Mouse (Mus musculus) heart, embryonic 11.5 days (tissue): ENCODE measurements around the gene Fpr1. TPM values are rescaled to one million over a fixed set of nuclear protein-coding genes. Genes with fewer than 3 reads are reported as not detected.

Experiments used
- ATAC-seq: fragments of 200-750 bp; cut with Nextera tagmentation; replicated peaks from 2 replicates; pipeline ENCODE4 v1.8.0; 2017; ENCODE audit warnings: moderate library complexity; ENCODE audit not compliant: insufficient number of reproducible peaks, low FRiP score, low TSS enrichment
- H3K27ac ChIP-seq: fragments of 300-500 bp; sonication (generic); 2 replicates; pipeline ENCODE4 v1.5.1; 2014; ENCODE audit warnings: mild to moderate bottlenecking, low read depth, low read length
- H3K27me3 ChIP-seq: fragments of 300-500 bp; sonication (generic); 2 replicates; pipeline ENCODE4 v1.6.1; 2014; ENCODE audit warnings: mild to moderate bottlenecking, low read length, mixed read lengths; ENCODE audit not compliant: control insufficient read depth, insufficient read depth
- H3K36me3 ChIP-seq: fragments of 300-500 bp; sonication (generic); 2 replicates; pipeline ENCODE4 v1.6.1; 2014; ENCODE audit warnings: mild to moderate bottlenecking, low read length, moderate library complexity, mixed read lengths; ENCODE audit not compliant: control insufficient read depth, insufficient read depth
- H3K4me1 ChIP-seq: fragments of 300-500 bp; sonication (generic); 2 replicates; pipeline ENCODE4 v1.6.1; 2014; ENCODE audit warnings: low read length; ENCODE audit not compliant: control insufficient read depth, insufficient read depth
- H3K4me2 ChIP-seq: fragments of 300-500 bp; sonication (generic); 2 replicates; pipeline ENCODE4 v1.6.1; 2014; ENCODE audit warnings: mild to moderate bottlenecking, moderate library complexity
- H3K4me3 ChIP-seq: fragments of 300-500 bp; sonication (generic); 2 replicates; pipeline ENCODE4 v1.5.1; 2014; ENCODE audit warnings: low read depth, low read length
- H3K9ac ChIP-seq: fragments of 300-500 bp; sonication (generic); 2 replicates; pipeline ENCODE4 v1.6.1; 2014; ENCODE audit warnings: mild to moderate bottlenecking, low read depth, low read length, moderate library complexity
- H3K9me3 ChIP-seq: fragments of 300-500 bp; sonication (generic); replicated peaks from 2 replicates; pipeline ENCODE4 v1.6.1; 2016; ENCODE audit warnings: low read length; ENCODE audit not compliant: control insufficient read depth
- WGBS: fragments of 180-500 bp; shearing (Covaris S2); extraction: QIAGEN DNeasy Blood & Tissue Kit; methylation state at CpG from one replicate; pipeline ENCODE4 v1.1.7; 2014; ENCODE audit not compliant: insufficient replicate concordance; 5-methylcytosine and 5-hydroxymethylcytosine counted together
- polyA plus RNA-seq: library from polyadenylated mRNA; unstranded; fragments of >200 nt; fragmentation: Nextera tagmentation; extraction: Ambion mirVana; gene quantifications from 2 replicates; pipeline ENCODE4 v1.2.1, GENCODE M21; 2014

Fpr1 gene
- polyA plus RNA-seq, 1 experiment from 2014 or later, result not detected

DNA sequence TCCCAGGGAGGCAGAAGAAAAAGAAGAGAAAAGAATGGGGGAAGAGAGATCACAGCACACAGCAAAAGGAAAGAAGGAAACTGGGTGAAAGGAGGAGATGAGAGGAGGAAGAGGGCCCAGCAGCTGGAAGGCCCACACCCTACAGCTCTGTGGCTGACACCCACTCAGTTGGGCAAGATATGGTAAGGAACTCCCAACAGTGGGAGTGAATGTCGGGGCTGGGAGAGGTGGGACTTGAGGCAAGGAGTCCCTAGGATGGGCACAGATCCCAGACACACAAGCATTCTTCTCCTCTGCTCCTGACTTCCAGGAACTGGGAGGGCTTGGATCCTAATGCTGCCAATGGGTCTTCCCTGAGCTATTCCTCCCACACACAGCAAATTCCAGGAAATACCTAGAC is 21.4 kb downstream of the Fpr1 start:
- Histone ChIP-seq H3K4me3 (no peak overlapping the region), H3K27ac (no peak overlapping the region), H3K9ac (no peak overlapping the region), H3K9me3 (no peaks in the 10 kb centered on the region; the same call in 1 of the 2 replicates), H3K27me3 (no peaks in the 10 kb centered on the region), H3K4me1 (no peaks in the 10 kb centered on the region), H3K36me3 (no peaks in the 10 kb centered on the region; the same call in 1 of the 2 replicates), H3K4me2 (no peak overlapping the region)
- 54% methylated on average over 1 of the region's 1 CpGs for WGBS
- ATAC-seq, result no peak

DNA sequence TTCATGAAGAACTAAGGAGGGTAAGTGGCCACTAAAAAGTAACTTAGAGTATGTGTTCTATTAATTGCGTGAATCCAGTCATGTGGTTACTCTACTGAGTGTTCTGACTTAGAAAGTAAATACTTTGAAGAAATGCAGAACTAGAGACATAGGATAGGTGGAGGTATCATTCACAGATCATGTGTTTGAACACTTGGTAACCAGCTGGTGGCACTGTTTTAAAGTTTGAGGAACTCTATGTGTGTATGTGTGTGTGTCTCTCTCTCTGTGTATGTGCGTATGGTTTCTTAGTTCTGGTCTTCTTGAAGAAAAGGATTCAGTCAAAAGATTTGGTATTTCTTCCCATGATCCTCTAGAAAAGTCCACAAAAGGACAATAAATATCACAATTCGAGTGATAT is 23.6 kb downstream of the Fpr1 start:
- Histone ChIP-seq H3K36me3 (no peaks in the 10 kb centered on the region; the same call in 1 of the 2 replicates), H3K4me3 (no peak overlapping the region), H3K4me1 (no peaks in the 10 kb centered on the region), H3K27me3 (no peaks in the 10 kb centered on the region), H3K27ac (no peak overlapping the region), H3K9ac (no peak overlapping the region), H3K4me2 (no peak overlapping the region), H3K9me3 (no peaks in the 10 kb centered on the region; the same call in 1 of the 2 replicates)
- no peak for ATAC-seq
- WGBS, result 76% methylated on average over 3 of the region's 3 CpGs

DNA sequence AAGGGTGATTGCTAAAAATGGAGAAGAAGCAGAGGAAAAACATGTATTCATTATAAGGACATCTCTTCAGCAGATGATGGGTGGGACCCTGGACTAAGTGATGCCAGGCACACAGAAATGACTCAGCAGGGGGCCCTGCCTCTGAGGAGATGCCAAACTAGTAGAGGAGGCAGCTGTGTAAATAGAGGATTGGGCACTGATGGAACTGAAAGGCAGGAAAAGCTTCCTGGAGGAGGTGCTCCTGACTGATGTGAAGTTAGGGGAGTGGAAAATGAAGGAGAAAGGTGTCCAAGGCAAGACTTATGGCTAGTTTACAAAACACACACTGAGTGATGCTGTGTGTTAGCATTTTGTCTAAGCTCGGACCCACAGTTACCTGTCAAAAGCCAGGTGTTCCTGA is 26.3 kb downstream of the Fpr1 start:
- ATAC-seq, result no peak
- 85% methylated on average over 1 of the region's 1 CpGs for WGBS
- H3K4me2 ChIP-seq, result no peak overlapping the region
- H3K9me3 ChIP-seq, result no peaks in the 10 kb centered on the region; the same call in 1 of the 2 replicates
- H3K27me3 ChIP-seq, result no peaks in the 10 kb centered on the region
- no peak overlapping the region for H3K9ac ChIP-seq
- no peaks in the 10 kb centered on the region; the same call in 1 of the 2 replicates for H3K36me3 ChIP-seq
- no peaks in the 10 kb centered on the region for H3K4me1 ChIP-seq
- no peak overlapping the region for H3K4me3 ChIP-seq
- H3K27ac ChIP-seq, result no peak overlapping the region

DNA sequence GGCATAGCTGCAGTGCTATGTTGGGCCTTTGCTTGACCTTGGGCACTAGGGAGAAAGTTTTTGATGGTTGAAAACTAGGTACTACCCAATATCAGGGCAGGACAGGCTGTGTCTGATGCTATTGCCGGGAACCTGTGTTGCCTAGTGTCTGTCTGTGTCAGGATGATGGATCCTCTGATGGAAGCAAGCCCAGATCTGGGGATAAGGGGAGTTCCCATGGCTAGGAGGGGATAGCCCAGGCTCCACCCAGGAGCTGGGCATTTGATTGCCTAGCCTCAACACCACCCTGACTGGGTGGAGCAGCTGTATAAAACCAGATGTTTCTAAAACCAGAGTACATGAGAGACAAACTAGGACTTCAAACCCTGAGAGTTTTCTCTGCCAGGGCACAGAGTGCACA is 27.1 kb downstream of the Fpr1 start:
- H3K27ac ChIP-seq, result no peak overlapping the region
- H3K36me3 ChIP-seq, result no peaks in the 10 kb centered on the region; the same call in 1 of the 2 replicates
- no peak overlapping the region for H3K4me3 ChIP-seq
- H3K9ac ChIP-seq, result no peak overlapping the region
- no peak; the same call in 1 of the 2 replicates for ATAC-seq
- H3K9me3 ChIP-seq, result no peaks in the 10 kb centered on the region
- no peaks in the 10 kb centered on the region for H3K27me3 ChIP-seq
- WGBS, result 79% methylated on average over 1 of the region's 1 CpGs
- no peaks in the 10 kb centered on the region for H3K4me1 ChIP-seq
- H3K4me2 ChIP-seq, result no peak overlapping the region

DNA sequence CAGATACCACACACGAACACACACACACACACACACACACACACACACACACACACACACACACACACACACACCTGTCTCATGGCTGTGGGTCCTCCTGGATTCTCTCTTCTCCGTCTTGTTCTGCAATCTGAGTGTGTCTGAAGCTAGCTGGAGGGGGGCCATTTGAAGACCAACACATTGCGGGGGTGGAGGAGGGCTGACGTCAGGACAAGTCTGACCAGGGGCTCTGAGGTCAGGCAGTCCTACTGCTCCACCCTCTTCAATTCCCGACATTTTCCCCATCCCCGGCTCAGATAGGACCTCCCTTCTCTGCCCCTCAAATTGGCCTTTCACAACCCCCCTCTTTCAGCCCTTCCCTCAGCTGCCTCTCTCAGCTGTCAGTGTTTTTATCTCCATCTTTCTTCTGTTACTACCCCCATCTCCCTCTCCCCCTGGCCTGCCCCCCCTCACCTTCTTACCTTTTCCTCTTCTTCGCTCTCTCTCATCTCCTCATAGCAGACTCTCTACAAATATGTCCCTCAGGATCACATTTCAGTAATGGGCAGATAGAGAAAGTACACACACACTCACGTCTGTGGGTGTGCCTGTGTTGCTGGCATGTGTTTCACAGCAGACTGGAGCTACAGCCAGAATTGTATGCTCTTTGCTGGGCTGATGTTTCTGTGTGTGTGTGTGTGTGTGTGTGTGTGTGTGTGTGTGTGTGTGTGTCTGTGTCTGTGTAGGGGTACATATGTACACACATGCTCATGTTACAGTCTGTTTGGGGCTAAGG is 28.5 kb downstream of the Fpr1 start, which contains the start of gene Has1:
TSS of gene Has1 (minus strand) at position 142 of the 775 bp plus-strand sequence.
- H3K4me1 ChIP-seq, result no peaks in the 10 kb centered on the region
- H3K27ac ChIP-seq, result no peak within 1 kb of the TSS
- H3K9ac ChIP-seq, result no peak within 1 kb of the TSS
- no peaks in the 10 kb centered on the region for H3K9me3 ChIP-seq
- H3K4me2 ChIP-seq, result no peak within 1 kb of the TSS
- no peak for ATAC-seq
- 38% methylated on average over 8 of the region's 8 CpGs for WGBS
- H3K4me3 ChIP-seq, result no peak within 1 kb of the TSS
- peaks cover 4% of the 10 kb centered on the region for H3K27me3 ChIP-seq
- no peaks in the 10 kb centered on the region; the same call in 1 of the 2 replicates for H3K36me3 ChIP-seq

DNA sequence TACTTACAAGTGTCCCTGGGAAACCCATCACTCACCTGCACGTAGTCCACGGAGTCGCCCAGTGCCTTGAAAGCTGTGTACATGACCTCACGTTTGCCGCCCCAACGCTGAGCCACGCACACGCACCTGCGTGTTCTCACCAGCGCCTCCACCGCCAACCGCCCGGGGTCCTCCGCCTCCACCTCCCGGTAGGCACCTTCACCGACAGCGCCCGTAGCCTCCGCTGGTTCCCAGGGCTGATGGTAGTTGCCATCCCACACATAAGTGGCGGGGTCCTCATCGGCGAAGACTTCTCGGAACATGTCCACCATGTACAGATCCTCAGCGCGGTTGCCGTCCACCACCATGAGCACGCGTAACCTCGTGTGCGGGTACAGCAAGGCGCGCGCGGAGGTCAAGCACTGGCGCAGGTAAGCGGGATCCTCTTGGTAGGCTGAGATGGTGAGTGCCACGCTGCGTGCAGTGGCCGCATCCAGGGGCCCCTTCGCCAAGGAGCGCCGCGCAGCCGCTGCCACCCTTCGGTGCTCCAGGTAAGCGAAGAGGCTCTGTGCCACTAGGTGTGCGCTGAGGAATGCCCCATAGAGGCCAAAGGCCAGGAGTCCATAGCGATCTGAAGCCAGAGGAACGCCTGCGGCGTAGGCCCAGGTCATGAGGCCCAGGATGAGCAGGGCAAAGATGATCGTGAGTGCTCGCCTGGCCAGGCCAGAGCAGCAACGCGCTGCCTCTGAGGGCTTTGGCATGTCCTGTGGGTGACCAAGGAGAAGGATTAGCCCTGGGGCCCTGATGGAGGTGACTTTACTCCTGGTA is 33.6 kb downstream of the Fpr1 start:
- Histone ChIP-seq H3K9me3 (no peaks in the 10 kb centered on the region), H3K4me1 (no peaks in the 10 kb centered on the region), H3K9ac (no peak overlapping the region), H3K27ac (no peak overlapping the region), H3K36me3 (no peaks in the 10 kb centered on the region), H3K4me2 (peak overlapping the region; percentile 39), H3K27me3 (peaks cover 16% of the 10 kb centered on the region), H3K4me3 (peak overlapping the region; percentile 18; the same call in 1 of the 2 replicates)
- WGBS, result 14% methylated on average over 55 of the region's 55 CpGs
- no peak for ATAC-seq

DNA sequence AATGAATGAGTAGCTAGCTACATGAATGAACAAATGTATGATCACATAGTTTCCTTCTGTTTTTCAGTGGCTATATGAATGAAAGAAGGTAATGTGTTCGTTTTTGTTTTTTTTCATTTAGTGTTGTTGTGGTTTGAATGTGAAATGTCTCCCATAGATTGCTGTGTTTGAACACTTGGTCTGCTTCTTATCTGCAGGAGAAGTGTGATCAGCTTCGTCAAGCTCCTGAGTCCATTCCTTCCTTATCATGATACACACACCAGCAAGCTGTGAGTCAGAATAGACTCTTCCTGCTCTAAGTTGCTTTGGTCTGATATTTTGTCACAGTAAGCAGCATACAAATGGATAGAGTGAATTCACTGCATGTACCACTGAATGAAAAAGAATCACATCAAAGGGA is 34.8 kb downstream of the Fpr1 start:
- Histone ChIP-seq H3K9ac (no peak overlapping the region), H3K36me3 (no peaks in the 10 kb centered on the region), H3K4me1 (no peaks in the 10 kb centered on the region), H3K27me3 (peaks cover 16% of the 10 kb centered on the region), H3K4me3 (no peak overlapping the region), H3K9me3 (no peaks in the 10 kb centered on the region), H3K27ac (no peak overlapping the region), H3K4me2 (no peak overlapping the region)
- no peak for ATAC-seq
- WGBS, result 50% methylated on average over 2 of the region's 2 CpGs

DNA sequence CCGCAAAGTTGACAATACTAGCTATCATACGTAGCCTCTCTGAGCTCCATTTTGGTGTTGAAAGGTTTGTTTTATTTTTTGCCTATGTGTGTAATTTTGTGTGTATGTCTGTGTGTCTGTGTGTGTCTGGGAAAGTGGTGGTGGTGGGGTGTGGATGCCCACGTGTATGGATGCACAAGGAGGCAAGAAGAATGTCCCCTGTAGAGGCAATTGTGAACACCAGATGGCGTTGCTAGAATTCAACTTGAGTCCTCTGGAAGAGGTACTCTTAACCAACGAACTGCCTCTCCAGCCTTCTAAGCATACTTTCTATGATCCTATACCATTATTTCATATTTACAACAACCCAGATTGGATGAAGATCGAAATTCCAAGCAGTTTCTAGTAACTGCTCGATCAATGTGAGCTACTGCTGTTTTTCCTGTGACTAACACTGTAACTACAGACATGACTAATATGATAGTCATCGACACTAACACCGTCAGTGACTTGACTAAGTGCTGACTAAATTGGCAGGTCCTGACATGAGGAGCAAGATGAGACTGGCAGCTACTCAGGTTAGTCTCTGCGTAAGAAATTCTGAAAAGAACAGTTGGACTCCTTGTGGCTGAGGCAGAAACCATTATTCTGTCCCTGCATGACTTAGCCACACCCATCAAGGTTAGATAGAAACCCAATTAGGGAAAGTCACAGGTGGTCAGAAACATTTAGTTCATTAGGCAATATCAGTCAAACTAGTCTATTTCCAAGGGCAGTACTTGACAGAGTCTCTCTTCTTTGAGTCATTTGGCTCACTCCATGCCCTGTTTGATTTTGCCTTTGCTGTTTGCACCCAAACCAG is 38.3 kb downstream of the Fpr1 start:
- H3K4me1 ChIP-seq, result no peaks in the 10 kb centered on the region
- H3K27me3 ChIP-seq, result peaks cover 13% of the 10 kb centered on the region
- H3K27ac ChIP-seq, result no peak overlapping the region
- peaks cover 6% of the 10 kb centered on the region; the same call in 1 of the 2 replicates for H3K36me3 ChIP-seq
- no peaks in the 10 kb centered on the region for H3K9me3 ChIP-seq
- no peak overlapping the region for H3K4me3 ChIP-seq
- 66% methylated on average over 10 of the region's 10 CpGs for WGBS
- no peak overlapping the region for H3K9ac ChIP-seq
- no peak overlapping the region for H3K4me2 ChIP-seq
- ATAC-seq, result no peak
